Mouse (Mus musculus) left cerebral cortex, adult 8-10 months (tissue): Measurements from ENCODE around the gene Catspere2. TPM values are rescaled to one million over a fixed set of nuclear protein-coding genes. Genes with fewer than 3 reads are reported as not detected.
"Not testable (repeated sequence)": the region's sequence is repeated elsewhere in the genome, so short reads cannot be mapped to it uniquely, and the experiment has no call there.

Experiments
- DNase-seq, 2 experiments: peaks; one replicate each; pipeline ENCODE4 v3.0.0; 2022; ENCODE audit warnings: low spot score in 2 of 2
- total RNA-seq, 4 experiments: library from RNA; stranded (reverse); gene quantifications; 2 replicates each; pipeline ENCODE4 v1.2.4; 2022

Catspere2 gene
- total RNA-seq, result 1 to 10 TPM; 8.3 to 9.1 (median 8.7) TPM

- peak; percentile 91 to 98 for DNase-seq
These were observed at the start of gene Catspere2 for GRCm38 (mm10) chr1:177983024-177983450. TSS of gene Catspere2 (plus strand) at chr1:177983423.

GRCm38 (mm10) chr1:177940422-177940977 lies 42.7 kb upstream of the Catspere2 start:
- DNase-seq, result not testable (repeated sequence)

GRCm38 (mm10) chr1:177981276-177981675 lies 1.9 kb upstream of the Catspere2 start:
- DNase-seq, result no peak

GRCm38 (mm10) chr1:177983582-177983981 lies 359 bp downstream of the Catspere2 start:
- peak in 1 of 2 experiments; percentile 34 for DNase-seq

- no peak for DNase-seq
These were observed 983 bp downstream of the Catspere2 start for GRCm38 (mm10) chr1:177984206-177984605.

- DNase-seq, result not testable (repeated sequence)
These were observed 4.3 kb downstream of the Catspere2 start for GRCm38 (mm10) chr1:177987476-177987875.

- not testable (repeated sequence) for DNase-seq
These were observed 89.6 kb downstream of the Catspere2 start for GRCm38 (mm10) chr1:178072798-178073197.

GRCm38 (mm10) chr1:178097865-178098264 lies 114.6 kb downstream of the Catspere2 start:
- DNase-seq, result not testable (repeated sequence)

- not testable (repeated sequence) for DNase-seq
These were observed 125.3 kb downstream of the Catspere2 start for GRCm38 (mm10) chr1:178108514-178108913.

GRCm38 (mm10) chr1:178122236-178122635 lies 139.0 kb downstream of the Catspere2 start:
- DNase-seq, result not testable (repeated sequence)

GRCm38 (mm10) chr1:178134288-178134687 lies 151.1 kb downstream of the Catspere2 start:
- DNase-seq, result no peak

GRCm38 (mm10) chr1:178146513-178146912 lies 163.3 kb downstream of the Catspere2 start:
- peak; percentile 10 to 19 for DNase-seq

GRCm38 (mm10) chr1:178146915-178147314 lies 163.7 kb downstream of the Catspere2 start:
- DNase-seq, result not testable (repeated sequence)

- DNase-seq, result no peak
These were observed 199.0 kb downstream of the Catspere2 start for GRCm38 (mm10) chr1:178182251-178182650.

GRCm38 (mm10) chr1:178185591-178185990 lies 202.4 kb downstream of the Catspere2 start:
- DNase-seq, result no peak

- peak; percentile 87 to 99 for DNase-seq
These were observed 204.1 kb downstream of the Catspere2 start, which contains the start of gene Desi2 for GRCm38 (mm10) chr1:178187216-178187791. TSS of gene Desi2 (plus strand) at chr1:178187417.

GRCm38 (mm10) chr1:178187810-178188209 lies 204.6 kb downstream of the Catspere2 start:
- DNase-seq, result not testable (repeated sequence)

GRCm38 (mm10) chr1:178188386-178188785 lies 205.2 kb downstream of the Catspere2 start:
- DNase-seq, result no peak

- DNase-seq, result no peak
These were observed 222.6 kb downstream of the Catspere2 start for GRCm38 (mm10) chr1:178205701-178206325.

- DNase-seq, result not testable (repeated sequence)
These were observed 224.6 kb downstream of the Catspere2 start for GRCm38 (mm10) chr1:178207856-178208255.

GRCm38 (mm10) chr1:178209966-178210365 lies 226.7 kb downstream of the Catspere2 start:
- no peak for DNase-seq

- no peak for DNase-seq
These were observed 233.9 kb downstream of the Catspere2 start for GRCm38 (mm10) chr1:178217157-178217556.
